Mouse (Mus musculus) heart, embryonic 13.5 days (tissue): ENCODE measurements at regions not wholly inside any gene's neighbourhood (a gene's known extent, or its start where the extent isn't known, plus 50 kb on each side); places are given as distances from the start of the nearest gene placed in this dataset.

Source experiments
- ATAC-seq: fragments of 200-750 bp; cut with Nextera tagmentation; 2 replicates; pipeline ENCODE4 v1.8.0; 2017; ENCODE audit warnings: moderate TSS enrichment; ENCODE audit not compliant: insufficient number of reproducible peaks, low FRiP score, low TSS enrichment; ENCODE audit errors: extremely low read depth
- H3K27ac ChIP-seq: fragments of 300-500 bp; sonication (generic); replicated peaks from 2 replicates; pipeline ENCODE4 v1.5.1; 2015; ENCODE audit warnings: moderate library complexity, mild to moderate bottlenecking, inconsistent platforms
- H3K27me3 ChIP-seq: fragments of 300-500 bp; sonication (generic); replicated peaks from 2 replicates; pipeline ENCODE4 v1.6.1; 2015; ENCODE audit warnings: mild to moderate bottlenecking, inconsistent platforms
- H3K36me3 ChIP-seq: fragments of 300-500 bp; sonication (generic); 2 replicates; pipeline ENCODE4 v1.6.1; 2015; ENCODE audit warnings: mild to moderate bottlenecking, inconsistent platforms
- H3K4me1 ChIP-seq: fragments of 300-500 bp; sonication (generic); 2 replicates; pipeline ENCODE4 v1.6.1; 2015; ENCODE audit warnings: inconsistent platforms
- H3K4me2 ChIP-seq: fragments of 300-500 bp; sonication (generic); 2 replicates; pipeline ENCODE4 v1.6.1; 2015; ENCODE audit warnings: inconsistent platforms, mild to moderate bottlenecking, moderate library complexity
- H3K4me3 ChIP-seq: fragments of 300-500 bp; sonication (generic); 2 replicates; pipeline ENCODE4 v1.5.1; 2015; ENCODE audit warnings: moderate library complexity, mild to moderate bottlenecking, inconsistent platforms
- H3K9ac ChIP-seq: fragments of 300-500 bp; sonication (generic); 2 replicates; pipeline ENCODE4 v1.6.1; 2015; ENCODE audit warnings: inconsistent platforms, mild to moderate bottlenecking, moderate library complexity
- H3K9me3 ChIP-seq: fragments of 300-500 bp; sonication (generic); 2 replicates; pipeline ENCODE4 v1.6.1; 2016; ENCODE audit warnings: inconsistent platforms
- WGBS: fragments of 180-500 bp; shearing (Covaris S2); methylation state at CpG from one replicate; pipeline ENCODE4 v1.1.7; 2015; ENCODE audit warnings: mixed read lengths; 5-methylcytosine and 5-hydroxymethylcytosine counted together

DNA sequence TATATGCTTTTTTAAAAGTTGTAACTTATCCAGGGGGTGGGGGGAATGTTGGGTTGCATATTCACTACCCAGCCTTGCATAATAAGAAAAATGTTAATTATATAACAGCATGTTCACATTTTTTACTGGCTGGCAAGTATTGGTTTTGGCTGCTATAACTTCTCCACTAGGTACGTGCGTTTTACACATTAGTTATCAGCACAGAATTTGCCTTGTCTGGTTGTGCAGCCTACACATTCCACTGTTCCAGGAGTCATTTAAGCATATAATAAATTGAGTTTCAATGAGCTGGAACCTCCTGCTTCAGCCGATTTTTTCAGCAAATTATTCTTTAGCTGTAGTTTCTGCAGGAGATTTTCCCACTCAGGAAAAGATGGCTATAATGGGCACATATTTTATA is 1479.9 kb upstream of the Tenm2 start:
- Histone ChIP-seq H3K9me3 (no peaks in the 10 kb centered on the region), H3K4me3 (no peak overlapping the region), H3K9ac (no peak overlapping the region), H3K27me3 (no peaks in the 10 kb centered on the region), H3K4me2 (no peak overlapping the region), H3K36me3 (no peaks in the 10 kb centered on the region), H3K27ac (no peak overlapping the region), H3K4me1 (no peaks in the 10 kb centered on the region)
- 70% methylated on average over 3 of the region's 3 CpGs for WGBS
- no peak for ATAC-seq

DNA sequence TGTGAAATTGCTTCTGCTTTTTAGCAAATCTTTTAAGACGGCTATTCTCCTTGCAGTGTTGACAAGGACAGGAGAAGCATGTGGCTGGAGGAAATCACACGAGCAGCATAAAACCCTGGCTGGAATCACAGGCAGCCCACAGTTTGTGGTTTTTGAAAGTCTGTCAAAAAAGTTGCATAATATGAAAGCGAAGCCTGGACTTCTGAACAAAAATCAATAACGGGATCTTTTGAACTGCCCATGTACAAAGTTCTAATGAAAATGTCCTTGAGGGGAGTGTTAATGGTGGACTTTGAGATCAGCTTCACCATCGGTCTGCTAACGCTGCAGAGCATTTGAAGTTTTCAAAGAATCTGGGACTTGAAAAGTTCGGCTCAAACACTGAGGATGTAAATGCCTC is 1445.5 kb upstream of the Tenm2 start:
- H3K27ac ChIP-seq = no peak overlapping the region
- H3K36me3 ChIP-seq = no peaks in the 10 kb centered on the region
- no peaks in the 10 kb centered on the region for H3K9me3 ChIP-seq
- no peak for ATAC-seq
- no peaks in the 10 kb centered on the region for H3K27me3 ChIP-seq
- no peaks in the 10 kb centered on the region for H3K4me1 ChIP-seq
- 61% methylated on average over 7 of the region's 7 CpGs for WGBS
- no peak overlapping the region for H3K9ac ChIP-seq
- no peak overlapping the region for H3K4me3 ChIP-seq
- no peak overlapping the region for H3K4me2 ChIP-seq

DNA sequence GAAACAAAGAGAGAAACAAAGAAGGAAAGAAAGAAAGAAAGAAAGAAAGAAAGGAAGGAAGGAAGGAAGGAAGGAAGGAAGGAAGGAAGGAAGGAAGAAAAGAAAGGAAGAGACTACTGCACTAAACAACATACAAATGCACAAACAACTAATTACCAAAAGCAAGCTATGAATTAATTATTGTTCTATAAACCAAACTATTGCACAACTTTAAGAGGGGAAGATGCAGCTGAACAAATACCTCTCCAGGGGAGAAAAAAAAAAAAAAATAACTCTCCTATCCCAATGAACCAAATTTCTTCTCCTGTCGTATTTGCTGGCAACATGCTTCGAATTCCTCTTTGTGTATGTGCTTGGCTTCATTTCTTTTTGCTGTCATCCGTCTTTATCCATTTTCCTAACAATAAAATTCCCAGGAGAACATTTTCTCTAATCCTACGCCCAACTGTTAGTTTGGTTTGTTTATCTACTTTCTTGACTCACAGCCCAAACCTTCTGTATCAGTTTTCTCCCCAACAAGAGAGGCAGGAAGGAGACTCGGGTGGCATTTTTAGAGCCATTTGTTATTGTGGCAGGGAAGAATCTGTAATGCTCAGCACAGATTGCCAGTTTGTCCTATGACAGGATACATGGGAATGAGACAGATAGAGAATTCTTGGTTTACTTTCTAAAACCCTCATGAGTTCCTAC is 1437.7 kb upstream of the Tenm2 start:
- Histone ChIP-seq H3K4me1 (no peaks in the 10 kb centered on the region), H3K4me2 (no peak overlapping the region), H3K27ac (no peak overlapping the region), H3K9me3 (no peaks in the 10 kb centered on the region), H3K4me3 (no peak overlapping the region), H3K27me3 (no peaks in the 10 kb centered on the region), H3K36me3 (no peaks in the 10 kb centered on the region), H3K9ac (no peak overlapping the region)
- ATAC-seq = no peak
- WGBS = 39% methylated on average over 5 of the region's 5 CpGs
